Mouse (Mus musculus) CH12.LX (cell line): ENCODE results near the gene Tshz2.

Source experiments
- CHD2 ChIP-seq: IDR thresholded peaks from 2 replicates; pipeline ENCODE4 v1.6.1; 2011; ENCODE audit warnings: low read length, improper control_type of control experiment
- CTCF ChIP-seq, 2 experiments: IDR thresholded peaks in 1 of 2; conservative IDR thresholded peaks in 1 of 2; 2 replicates each; pipeline ENCODE4 v1.5.1; 2011 to 2012; ENCODE audit warnings: low read depth in 2 of 2, low read length in 2 of 2, improper control_type of control experiment in 1 of 2, inconsistent platforms in 1 of 2, mild to moderate bottlenecking in 1 of 2, moderate library complexity in 1 of 2
- ELF1 ChIP-seq: IDR thresholded peaks from 2 replicates; pipeline ENCODE4 v1.6.1; 2014; ENCODE audit warnings: low read depth, mild to moderate bottlenecking, inconsistent platforms, low read length, improper control_type of control experiment
- HCFC1 ChIP-seq: IDR thresholded peaks from 2 replicates; pipeline ENCODE4 v1.6.1; 2012; ENCODE audit warnings: low read depth, mild to moderate bottlenecking, inconsistent platforms, low read length, improper control_type of control experiment
- JUND ChIP-seq: conservative IDR thresholded peaks from 2 replicates; pipeline ENCODE4 v1.6.1; 2011; ENCODE audit warnings: low read depth, low read length, improper control_type of control experiment
- MAFK ChIP-seq: IDR thresholded peaks from 2 replicates; pipeline ENCODE4 v1.6.1; 2011; ENCODE audit warnings: low read length, improper control_type of control experiment; ENCODE audit not compliant: insufficient replicate concordance
- MAZ ChIP-seq: IDR thresholded peaks from 2 replicates; pipeline ENCODE4 v1.6.1; 2012; ENCODE audit warnings: low read depth, mild to moderate bottlenecking, inconsistent platforms, low read length, improper control_type of control experiment, moderate library complexity
- NRF1 ChIP-seq: IDR thresholded peaks from 2 replicates; pipeline ENCODE4 v1.6.1; 2014; ENCODE audit warnings: low read depth, mild to moderate bottlenecking, inconsistent platforms, low read length, improper control_type of control experiment, moderate library complexity
- POLR2A ChIP-seq: IDR thresholded peaks from 2 replicates; pipeline ENCODE4 v1.6.1; 2011; ENCODE audit warnings: low read depth, mild to moderate bottlenecking, improper control_type of control experiment, low read length
- POLR2AphosphoS2 ChIP-seq: IDR thresholded peaks from 2 replicates; pipeline ENCODE4 v1.6.1; 2011; ENCODE audit warnings: low read depth, low read length, improper control_type of control experiment
- RAD21 ChIP-seq: IDR thresholded peaks from 2 replicates; pipeline ENCODE4 v1.6.1; 2011; ENCODE audit warnings: low read depth, mild to moderate bottlenecking, low read length, improper control_type of control experiment, moderate library complexity
- SMC3 ChIP-seq: IDR thresholded peaks from 2 replicates; pipeline ENCODE4 v1.6.1; 2011; ENCODE audit warnings: low read depth, low read length, improper control_type of control experiment
- TBP ChIP-seq: conservative IDR thresholded peaks from 2 replicates; pipeline ENCODE4 v1.6.1; 2011; ENCODE audit warnings: low read depth, low read length, improper control_type of control experiment
- ZNF384 ChIP-seq: IDR thresholded peaks from 2 replicates; pipeline ENCODE4 v1.6.1; 2012; ENCODE audit warnings: low read depth, low read length, improper control_type of control experiment, inconsistent platforms

GRCm38 (mm10) chr2:169752126-169752525 lies 119.3 kb downstream of the Tshz2 start:
- TF ChIP-seq JUND (no peak), SMC3 (no peak), TBP (no peak), HCFC1 (no peak), ELF1 (no peak), POLR2A (no peak), MAFK (no peak), ZNF384 (no peak), CTCF (conservative IDR thresholded peaks at IDR 0.05 in 1 of 2, IDR thresholded peaks at IDR 0.05 in 1 of 2; ENCODE audit: low read depth in 2 of 2, low read length in 2 of 2) (no peak), NRF1 (no peak), RAD21 (no peak), CHD2 (no peak), POLR2AphosphoS2 (no peak), MAZ (no peak)
